Mouse (Mus musculus) embryo, embryonic 9.5 days (tissue): ENCODE results near the gene Irf8.

Experiments used
- DNase-seq: peaks from one replicate; pipeline ENCODE4 v3.0.0-alpha.2; 2017; ENCODE audit errors: extremely low spot score

The Irf8 gene

GRCm38 (mm10) chr8:120735770-120736481 lies at the start of gene Irf8:
TSS of gene Irf8 (plus strand) at chr8:120736358.
- peak; percentile 82 for DNase-seq

- no peak for DNase-seq
These were observed 49.6 kb upstream of the Irf8 start for GRCm38 (mm10) chr8:120686576-120686975.

- DNase-seq = no peak
These were observed 48.4 kb upstream of the Irf8 start for GRCm38 (mm10) chr8:120687786-120688185.

- DNase-seq = no peak
These were observed 47.6 kb upstream of the Irf8 start for GRCm38 (mm10) chr8:120688511-120688910.

GRCm38 (mm10) chr8:120692934-120693333 lies 43.2 kb upstream of the Irf8 start:
- DNase-seq = no peak

GRCm38 (mm10) chr8:120693861-120694493 lies 42.2 kb upstream of the Irf8 start:
- DNase-seq = peak; percentile 45

- no peak for DNase-seq
These were observed 39.6 kb upstream of the Irf8 start for GRCm38 (mm10) chr8:120696401-120697153.

- no peak for DNase-seq
These were observed 38.8 kb upstream of the Irf8 start for GRCm38 (mm10) chr8:120697154-120697978.

- DNase-seq = no peak
These were observed 38.2 kb upstream of the Irf8 start for GRCm38 (mm10) chr8:120697979-120698272.

GRCm38 (mm10) chr8:120698426-120698825 lies 37.7 kb upstream of the Irf8 start:
- no peak for DNase-seq

GRCm38 (mm10) chr8:120699079-120699478 lies 37.1 kb upstream of the Irf8 start:
- no peak for DNase-seq

GRCm38 (mm10) chr8:120699565-120699964 lies 36.6 kb upstream of the Irf8 start:
- DNase-seq = no peak

- no peak for DNase-seq
These were observed 36.1 kb upstream of the Irf8 start for GRCm38 (mm10) chr8:120700053-120700452.

GRCm38 (mm10) chr8:120701758-120702465 lies 34.2 kb upstream of the Irf8 start:
- no peak for DNase-seq

- DNase-seq = no peak
These were observed 32.0 kb upstream of the Irf8 start for GRCm38 (mm10) chr8:120704203-120704602.

- no peak for DNase-seq
These were observed 31.0 kb upstream of the Irf8 start for GRCm38 (mm10) chr8:120705163-120705562.

- DNase-seq = no peak
These were observed 30.0 kb upstream of the Irf8 start for GRCm38 (mm10) chr8:120706193-120706592.

- no peak for DNase-seq
These were observed 27.0 kb upstream of the Irf8 start for GRCm38 (mm10) chr8:120709176-120709575.

- no peak for DNase-seq
These were observed 21.0 kb upstream of the Irf8 start for GRCm38 (mm10) chr8:120715200-120715599.

GRCm38 (mm10) chr8:120715996-120716680 lies 20.0 kb upstream of the Irf8 start:
- no peak for DNase-seq
